Mouse (Mus musculus) gastrocnemius, postnatal 25 days (tissue): ENCODE measurements at regions not wholly inside any gene's neighbourhood (a gene's known extent, or its start where the extent isn't known, plus 50 kb on each side); places are given as distances from the start of the nearest gene placed in this dataset.

Experiments
- DNase-seq: peaks from one replicate; pipeline ENCODE4 v3.0.0; 2022

GRCm38 (mm10) chr9:33222066-33222805, 586.2 kb downstream of the Ets1 start:
- no peak for DNase-seq

- no peak for DNase-seq
These were observed 597.7 kb downstream of the Ets1 start for GRCm38 (mm10) chr9:33233699-33234131.

GRCm38 (mm10) chr9:33238190-33238589, 602.2 kb downstream of the Ets1 start:
- no peak for DNase-seq

- DNase-seq: no peak
These were observed 602.8 kb downstream of the Ets1 start for GRCm38 (mm10) chr9:33238846-33239245.

GRCm38 (mm10) chr9:33240506-33240905, 604.5 kb downstream of the Ets1 start:
- no peak for DNase-seq

GRCm38 (mm10) chr9:33240914-33241635, 605.1 kb downstream of the Ets1 start:
- no peak for DNase-seq

GRCm38 (mm10) chr9:33246932-33247331, 610.9 kb downstream of the Ets1 start:
- DNase-seq: no peak

GRCm38 (mm10) chr9:33258241-33258640, 622.2 kb downstream of the Ets1 start:
- DNase-seq: no peak

GRCm38 (mm10) chr9:33260171-33260570, 624.1 kb downstream of the Ets1 start:
- no peak for DNase-seq

GRCm38 (mm10) chr9:33289381-33289780, 653.4 kb downstream of the Ets1 start:
- DNase-seq: no peak

GRCm38 (mm10) chr9:33292116-33292515, 656.1 kb downstream of the Ets1 start:
- DNase-seq: no peak

- peak; percentile 6 for DNase-seq
These were observed 659.9 kb downstream of the Ets1 start for GRCm38 (mm10) chr9:33295925-33296324.

- DNase-seq: no peak
These were observed 683.6 kb downstream of the Ets1 start for GRCm38 (mm10) chr9:33319525-33320025.

GRCm38 (mm10) chr9:33327722-33328121, 691.7 kb downstream of the Ets1 start:
- no peak for DNase-seq

- no peak for DNase-seq
These were observed 714.2 kb downstream of the Ets1 start for GRCm38 (mm10) chr9:33350258-33350657.

GRCm38 (mm10) chr9:33356621-33357020, 720.6 kb downstream of the Ets1 start:
- no peak for DNase-seq

GRCm38 (mm10) chr9:33360966-33361365, 724.9 kb downstream of the Ets1 start:
- no peak for DNase-seq

- DNase-seq: no peak
These were observed 753.1 kb downstream of the Ets1 start for GRCm38 (mm10) chr9:33389170-33389569.

GRCm38 (mm10) chr9:33404691-33405090, 768.7 kb downstream of the Ets1 start:
- no peak for DNase-seq

- DNase-seq: no peak
These were observed 771.5 kb downstream of the Ets1 start for GRCm38 (mm10) chr9:33407517-33407916.

GRCm38 (mm10) chr9:33423781-33424180, 787.8 kb downstream of the Ets1 start:
- no peak for DNase-seq

GRCm38 (mm10) chr9:33436459-33436858, 800.4 kb downstream of the Ets1 start:
- DNase-seq: no peak

- DNase-seq: no peak
These were observed 806.2 kb downstream of the Ets1 start for GRCm38 (mm10) chr9:33442266-33442665.

GRCm38 (mm10) chr9:33445902-33446301, 809.9 kb downstream of the Ets1 start:
- peak; percentile 7 for DNase-seq
